Mouse (Mus musculus) heart, adult 2 months (tissue): ENCODE results near the gene Hoxc6. TPM values are rescaled to one million over a fixed set of nuclear protein-coding genes. Genes with fewer than 3 reads are reported as not detected.

ENCODE experiments used
- DNase-seq, 2 experiments: peaks; one replicate each; pipeline ENCODE4 v3.0.0; 2021
- H3K27ac ChIP-seq: fragments of 200-600 bp; 2 replicates; pipeline ENCODE4 v1.8.1; 2022
- H3K27me3 ChIP-seq: fragments of 200-500 bp; 2 replicates; pipeline ENCODE4 v1.6.1; 2012; ENCODE audit warnings: mild to moderate bottlenecking, low read length, inconsistent platforms, mixed read lengths; ENCODE audit not compliant: control insufficient read depth, insufficient read depth
- H3K36me3 ChIP-seq: fragments of 200-500 bp; 2 replicates; pipeline ENCODE4 v1.6.1; 2012; ENCODE audit warnings: low read length, inconsistent platforms; ENCODE audit not compliant: control insufficient read depth, insufficient read depth
- H3K4me1 ChIP-seq: fragments of 200-500 bp; 2 replicates; pipeline ENCODE4 v1.6.1; 2011; ENCODE audit warnings: low read length; ENCODE audit not compliant: control insufficient read depth, insufficient read depth
- H3K4me3 ChIP-seq: fragments of 200-600 bp; 2 replicates; pipeline ENCODE4 v1.8.1; 2022
- H3K79me2 ChIP-seq: fragments of 200-500 bp; replicated peaks from 2 replicates; pipeline ENCODE4 v1.6.1; 2012; ENCODE audit warnings: mild to moderate bottlenecking, inconsistent platforms, low read length, moderate library complexity, mixed read lengths; ENCODE audit not compliant: control insufficient read depth, insufficient read depth
- H3K9ac ChIP-seq: fragments of 200-500 bp; 2 replicates; pipeline ENCODE4 v1.6.1; 2012; ENCODE audit warnings: low read depth, mild to moderate bottlenecking, control low read depth, inconsistent platforms, low read length, mixed read lengths
- CTCF ChIP-seq: fragments of 200-600 bp; IDR thresholded peaks from 2 replicates; pipeline ENCODE4 v1.8.1; 2022; ENCODE audit warnings: antibody characterized with exemption, mild to moderate bottlenecking, moderate library complexity
- EP300 ChIP-seq: fragments of 200-500 bp; IDR thresholded peaks from 2 replicates; pipeline ENCODE4 v1.6.1; 2011; ENCODE audit warnings: low read depth, low read length, control low read depth; ENCODE audit not compliant: insufficient read depth
- POLR2A ChIP-seq: fragments of 200-500 bp; IDR thresholded peaks from 2 replicates; pipeline ENCODE4 v1.6.1; 2011; ENCODE audit warnings: mild to moderate bottlenecking, low read depth, low read length, control low read depth; ENCODE audit not compliant: insufficient read depth
- WGBS: fragments of 180-500 bp; shearing (Covaris S2); methylation state at CpG from one replicate; pipeline ENCODE4 v1.1.7; 2018; 5-methylcytosine and 5-hydroxymethylcytosine counted together
- intact Hi-C: fragments of 180-260 bp; cut with DNase I; formaldehyde crosslinking; loops from one replicate; pipeline ENCODE4 v1.15.1; 2025
- polyA plus RNA-seq: library from polyadenylated mRNA; depleted of rRNA; stranded (reverse); fragments of >200 nt; gene quantifications from 2 replicates; pipeline ENCODE4 v1.2.3, GENCODE M21; 2012
- total RNA-seq, 2 experiments: library from RNA; stranded (reverse); gene quantifications; 2 replicates each; pipeline ENCODE4 v1.2.3; 2021

Hoxc6 gene
- total and polyA plus RNA-seq, 3 experiments, result not detected

DNA sequence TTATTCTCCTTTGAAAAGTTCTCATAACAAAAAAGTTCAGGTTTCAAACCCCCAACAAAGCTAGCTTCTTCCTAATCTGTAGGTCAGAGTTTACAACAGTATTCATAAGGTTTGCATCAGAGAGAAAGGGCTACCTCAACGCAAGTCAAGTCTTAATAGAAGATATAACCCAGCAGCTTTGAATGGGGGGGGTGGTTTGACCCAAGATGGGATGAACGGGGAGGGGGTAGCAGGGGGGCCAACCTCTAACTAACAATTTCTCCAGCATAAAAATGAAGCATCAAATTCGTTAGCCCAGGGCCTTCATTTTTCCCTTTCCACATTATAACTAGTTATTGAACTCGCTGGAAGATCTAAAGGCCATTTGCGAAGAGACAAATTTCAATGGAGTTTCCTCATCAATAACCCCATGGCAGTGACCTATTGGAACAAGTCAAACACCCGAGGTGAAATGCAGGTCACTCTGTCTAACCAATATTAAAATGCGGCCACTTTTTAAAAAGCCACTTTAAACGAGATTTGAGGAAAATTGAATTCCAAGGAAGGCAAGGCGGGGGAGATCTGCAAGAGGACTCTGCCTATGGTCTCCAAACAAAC lies 31.0 kb downstream of the Hoxc6 start:
- intact Hi-C loops, result no loop called here
- DNase-seq, result no peak
- WGBS, result 26% methylated on average over 9 of the region's 9 CpGs
- H3K79me2 ChIP-seq, result no peaks in the 10 kb centered on the region
- no peak overlapping the region for H3K9ac ChIP-seq
- H3K36me3 ChIP-seq, result no peaks in the 10 kb centered on the region
- H3K4me1 ChIP-seq, result no peaks in the 10 kb centered on the region
- no peak overlapping the region for H3K27ac ChIP-seq
- H3K27me3 ChIP-seq, result peaks cover 27% of the 10 kb centered on the region
- H3K4me3 ChIP-seq, result no peak overlapping the region
- no peak for TF ChIP-seq POLR2A

DNA sequence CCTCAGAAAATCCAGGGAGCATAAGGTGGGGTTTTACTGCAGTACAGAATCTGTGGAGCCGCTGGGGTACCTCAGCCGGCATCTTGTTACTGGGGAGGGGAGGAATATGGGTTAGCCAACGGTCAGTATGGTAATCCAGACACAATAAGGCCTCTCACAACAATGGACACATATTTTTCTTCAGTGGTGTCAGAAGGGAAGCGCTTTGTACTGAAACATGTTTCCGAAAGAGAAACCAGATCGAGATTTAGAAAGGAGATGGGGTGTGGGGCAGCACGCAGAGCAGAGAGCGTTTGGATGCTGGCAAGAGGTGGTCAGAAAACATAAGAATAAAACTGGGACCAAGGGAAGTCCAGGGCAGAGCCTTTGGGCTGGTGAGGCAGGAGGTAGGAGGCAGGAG lies 32.1 kb downstream of the Hoxc6 start:
- intact Hi-C loops, result no loop called here
- 7% methylated on average over 8 of the region's 8 CpGs for WGBS
- TF ChIP-seq EP300 (no peak), POLR2A (no peak)
- Histone ChIP-seq H3K27ac (no peak overlapping the region), H3K9ac (no peak overlapping the region), H3K4me1 (no peaks in the 10 kb centered on the region), H3K27me3 (peaks cover 31% of the 10 kb centered on the region), H3K4me3 (no peak overlapping the region), H3K36me3 (no peaks in the 10 kb centered on the region), H3K79me2 (no peaks in the 10 kb centered on the region)
- no peak for DNase-seq

GRCm38 (mm10) chr15:103032167-103032566 lies 34.1 kb downstream of the Hoxc6 start:
- Histone ChIP-seq H3K4me3 (no peak overlapping the region), H3K27me3 (peaks cover 33% of the 10 kb centered on the region), H3K9ac (no peak overlapping the region), H3K4me1 (no peaks in the 10 kb centered on the region), H3K79me2 (no peaks in the 10 kb centered on the region), H3K36me3 (no peaks in the 10 kb centered on the region), H3K27ac (no peak overlapping the region)
- intact Hi-C loops, result no loop called here
- 0% methylated on average over 3 of the region's 3 CpGs for WGBS
- TF ChIP-seq CTCF (no peak), EP300 (no peak), POLR2A (no peak)
- no peak for DNase-seq

- Histone ChIP-seq H3K36me3 (no peaks in the 10 kb centered on the region), H3K9ac (no peak overlapping the region), H3K27ac (no peak overlapping the region), H3K79me2 (no peaks in the 10 kb centered on the region), H3K27me3 (peaks cover 30% of the 10 kb centered on the region), H3K4me3 (no peak overlapping the region), H3K4me1 (no peaks in the 10 kb centered on the region)
- no peak for DNase-seq
- WGBS, result 3% methylated on average over 26 of the region's 26 CpGs
- intact Hi-C loops, result no loop called here
- TF ChIP-seq CTCF (no peak), EP300 (no peak), POLR2A (no peak)
These were observed 34.9 kb downstream of the Hoxc6 start for GRCm38 (mm10) chr15:103032646-103033575.

GRCm38 (mm10) chr15:103034043-103034806 lies 36.2 kb downstream of the Hoxc6 start:
- no peaks in the 10 kb centered on the region for H3K36me3 ChIP-seq
- TF ChIP-seq EP300 (no peak), POLR2A (no peak), CTCF (no peak)
- no peaks in the 10 kb centered on the region for H3K4me1 ChIP-seq
- no peak overlapping the region for H3K4me3 ChIP-seq
- H3K27ac ChIP-seq, result no peak overlapping the region
- WGBS, result 1% methylated on average over 24 of the region's 24 CpGs
- H3K79me2 ChIP-seq, result no peaks in the 10 kb centered on the region
- no peak for DNase-seq
- H3K27me3 ChIP-seq, result peaks cover 25% of the 10 kb centered on the region
- intact Hi-C loops, result no loop called here
- no peak overlapping the region for H3K9ac ChIP-seq
